ENCODE assay signal across 7 mouse cellular contexts in genomic region chr10:44005677-44006641, GRCm38 (mm10).
DNase-seq lines count a peak whose midpoint lies in the region; ATAC-seq and TF ChIP-seq lines count a peak whose summit lies in the region.

No protein-coding gene starts in this region.

- no peak for TF ChIP-seq POLR2A in testis, adult 2 months (IDR thresholded peaks at IDR 0.05; ENCODE audit: control insufficient read depth, low read depth, low read length)

- H3K27ac ChIP-seq in kidney, embryonic 15.5 days, result peak overlapping the region; percentile 71
- no peak overlapping the region for H3K27ac ChIP-seq in testis, adult 2 months (ENCODE audit: control insufficient read depth, insufficient read depth, low read depth, low read length)

- TF ChIP-seq CTCF in testis, adult 2 months (IDR thresholded peaks at IDR 0.05; ENCODE audit: control insufficient read depth, insufficient read depth, insufficient replicate concordance, low read depth, low read length), result no peak

- peak overlapping the region; percentile 45 for H3K4me3 ChIP-seq in kidney, embryonic 15.5 days (replicated peaks)
- peak overlapping the region; percentile 20; the same call in 1 of the 2 replicates for H3K4me3 ChIP-seq in testis, adult 2 months (ENCODE audit: control insufficient read depth, low read depth, low read length)

- peak overlapping the region; percentile 41; the same call in 1 of the 2 replicates for H3K9ac ChIP-seq in kidney, embryonic 15.5 days

- peak; percentile 48 for DNase-seq in adrenal gland, adult 2 months
- DNase-seq in lung, postnatal 14 days, result peak; percentile 37
- no peak for DNase-seq in natural killer cell, adult 2 months (ENCODE audit: low spot score in 2 of 2)

- peak; percentile 18 for ATAC-seq in CD4-positive, CD25-positive, alpha-beta regulatory T cell, adult 4 months
- ATAC-seq in granulocyte monocyte progenitor cell, adult 5-6 weeks (replicated peaks; ENCODE audit: poor library complexity, severe bottlenecking), result 0 out of 2 replicates have a peak, but pooled peaks have one; percentile 15
- ATAC-seq in kidney, embryonic 15.5 days (replicated peaks; ENCODE audit: low FRiP score), result peak; percentile 61

- peaks cover 43% of the 10 kb centered on the region for H3K4me1 ChIP-seq in kidney, embryonic 15.5 days
- peaks cover 9% of the 10 kb centered on the region; the same call in 1 of the 2 replicates for H3K4me1 ChIP-seq in testis, adult 2 months (ENCODE audit: control insufficient read depth, insufficient read depth, low read length)

- H3K27me3 ChIP-seq in kidney, embryonic 15.5 days, result peaks cover 70% of the 10 kb centered on the region
- H3K27me3 ChIP-seq in testis, adult 2 months (ENCODE audit: control insufficient read depth, insufficient read depth, low read length), result peaks cover 6% of the 10 kb centered on the region

- H3K36me3 ChIP-seq in kidney, embryonic 15.5 days, result no peaks in the 10 kb centered on the region
- H3K36me3 ChIP-seq in testis, adult 2 months (ENCODE audit: control insufficient read depth, insufficient read depth, low read length), result no peaks in the 10 kb centered on the region

- peak overlapping the region; percentile 82 for H3K4me2 ChIP-seq in kidney, embryonic 15.5 days

- H3K9me3 ChIP-seq in kidney, embryonic 15.5 days (replicated peaks), result no peaks in the 10 kb centered on the region

- under 1% methylated on average over 40 of the region's 40 CpGs for WGBS in kidney, embryonic 15.5 days

Comparison
In these comparisons a context has a peak if more than half of its experiments do, and no peak if none do; other contexts are left out.
1. DNase-seq: peak in adrenal gland, adult 2 months (single experiment) and lung, postnatal 14 days (single experiment); none in natural killer cell, adult 2 months (0 of 2).
2. Peak in every context shown above with its lines, with median percentiles within 50 percentile points of each other: ATAC-seq.